Mouse (Mus musculus): ENCODE data around the gene Pigo. TPM values are rescaled to one million over a fixed set of nuclear protein-coding genes. Genes with fewer than 3 reads are reported as not detected.
"Not testable (repeated sequence)": the region's sequence is repeated elsewhere in the genome, so short reads cannot be mapped to it uniquely, and the experiment has no call there.

The Pigo gene
- polyA plus RNA-seq, 1 experiment from 2014 or later = 19.2 TPM

GRCm38 (mm10) chr4:42999451-43000140, 26.0 kb downstream of the Pigo start:
- peak overlapping the region; percentile 99 for H3K27ac ChIP-seq
- peak; percentile 44; the same call in 1 of the 2 replicates for TF ChIP-seq CTCF (IDR thresholded peaks at IDR 0.05; ENCODE audit: low read depth)
- ATAC-seq (replicated peaks; ENCODE audit: low FRiP score, low read depth) (peak; percentile 78), DNase-seq (ENCODE audit: low spot score) (peak; percentile 83)
- peak overlapping the region; percentile 96 for H3K9ac ChIP-seq (ENCODE audit: low read depth, low read length)
- peak overlapping the region; percentile 56 for H3K4me2 ChIP-seq (ENCODE audit: low read length)
- no peaks in the 10 kb centered on the region for H3K9me3 ChIP-seq (replicated peaks; ENCODE audit: low read length)
- H3K27me3 ChIP-seq (ENCODE audit: insufficient read depth, low read length) = no peaks in the 10 kb centered on the region
- under 1% methylated on average over 40 of the region's 51 CpGs for whole genome bisulfite sequencing
- H3K4me3 ChIP-seq (replicated peaks; ENCODE audit: low read depth, low read length) = peak overlapping the region; percentile 67
- peaks cover 7% of the 10 kb centered on the region; the same call in 1 of the 2 replicates for H3K36me3 ChIP-seq (ENCODE audit: insufficient read depth, low read length)
- peaks cover 15% of the 10 kb centered on the region for H3K4me1 ChIP-seq (replicated peaks; ENCODE audit: insufficient read depth, low read length)

- no peak for TF ChIP-seq CTCF (IDR thresholded peaks at IDR 0.05; ENCODE audit: low read depth)
- Histone ChIP-seq H3K9me3 (replicated peaks; ENCODE audit: low read length) (no peaks in the 10 kb centered on the region), H3K4me2 (ENCODE audit: low read length) (peak overlapping the region; percentile 56), H3K4me3 (replicated peaks; ENCODE audit: low read depth, low read length) (0 out of 2 replicates have a peak overlapping the region, but pooled peaks have one; percentile 67), H3K9ac (ENCODE audit: low read depth, low read length) (0 out of 2 replicates have a peak overlapping the region, but pooled peaks have one; percentile 96), H3K27ac (no peak overlapping the region), H3K4me1 (replicated peaks; ENCODE audit: insufficient read depth, low read length) (peaks cover 15% of the 10 kb centered on the region), H3K36me3 (ENCODE audit: insufficient read depth, low read length) (peaks cover 22% of the 10 kb centered on the region), H3K27me3 (ENCODE audit: insufficient read depth, low read length) (no peaks in the 10 kb centered on the region)
- WGBS = 47% methylated on average over 2 of the region's 2 CpGs
- DNase-seq (ENCODE audit: low spot score) (no peak), ATAC-seq (replicated peaks; ENCODE audit: low FRiP score, low read depth) (no peak)
Observed at GRCm38 (mm10) chr4:42998022-42998421, 27.6 kb downstream of the Pigo start.

- H3K27me3 ChIP-seq (ENCODE audit: insufficient read depth, low read length) = no peaks in the 10 kb centered on the region
- no peak for DNase-seq (ENCODE audit: low spot score)
- peaks cover 81% of the 10 kb centered on the region for H3K36me3 ChIP-seq (ENCODE audit: insufficient read depth, low read length)
- H3K4me3 ChIP-seq (replicated peaks; ENCODE audit: low read depth, low read length) = no peak overlapping the region
- TF ChIP-seq CTCF (IDR thresholded peaks at IDR 0.05; ENCODE audit: low read depth) = peak; percentile 42
- ATAC-seq (replicated peaks; ENCODE audit: low FRiP score, low read depth) = no peak
- no peak overlapping the region for H3K4me2 ChIP-seq (ENCODE audit: low read length)
- H3K4me1 ChIP-seq (replicated peaks; ENCODE audit: insufficient read depth, low read length) = no peaks in the 10 kb centered on the region
- H3K9me3 ChIP-seq (replicated peaks; ENCODE audit: low read length) = no peaks in the 10 kb centered on the region
- H3K27ac ChIP-seq = no peak overlapping the region
- 81% methylated on average over 1 of the region's 1 CpGs for WGBS
- no peak overlapping the region for H3K9ac ChIP-seq (ENCODE audit: low read depth, low read length)
Observed at GRCm38 (mm10) chr4:42988296-42988695, 37.3 kb downstream of the Pigo start.

- not testable (repeated sequence) for H3K9ac ChIP-seq (ENCODE audit: low read depth, low read length); ATAC-seq (replicated peaks; ENCODE audit: low FRiP score, low read depth); H3K9me3 ChIP-seq (replicated peaks; ENCODE audit: low read length); DNase-seq (ENCODE audit: low spot score); H3K27me3 ChIP-seq (ENCODE audit: insufficient read depth, low read length); H3K27ac ChIP-seq; H3K4me3 ChIP-seq (replicated peaks; ENCODE audit: low read depth, low read length); H3K4me1 ChIP-seq (replicated peaks; ENCODE audit: insufficient read depth, low read length); H3K4me2 ChIP-seq (ENCODE audit: low read length)
- peaks cover 40% of the 10 kb centered on the region for H3K36me3 ChIP-seq (ENCODE audit: insufficient read depth, low read length)
- WGBS = 85% methylated on average over 7 of the region's 8 CpGs
Observed at GRCm38 (mm10) chr4:42980467-42980866, 45.2 kb downstream of the Pigo start.

- DNase-seq (ENCODE audit: low spot score) = no peak
- no peak overlapping the region for H3K9ac ChIP-seq (ENCODE audit: low read depth, low read length)
- H3K4me1 ChIP-seq (replicated peaks; ENCODE audit: insufficient read depth, low read length) = no peaks in the 10 kb centered on the region
- H3K27me3 ChIP-seq (ENCODE audit: insufficient read depth, low read length) = no peaks in the 10 kb centered on the region
- no peak overlapping the region for H3K27ac ChIP-seq
- no peak overlapping the region for H3K4me3 ChIP-seq (replicated peaks; ENCODE audit: low read depth, low read length)
- TF ChIP-seq CTCF (IDR thresholded peaks at IDR 0.05; ENCODE audit: low read depth) = peak; percentile 33; the same call in 1 of the 2 replicates
- no peaks in the 10 kb centered on the region for H3K9me3 ChIP-seq (replicated peaks; ENCODE audit: low read length)
- H3K36me3 ChIP-seq (ENCODE audit: insufficient read depth, low read length) = peaks cover 21% of the 10 kb centered on the region; the same call in 1 of the 2 replicates
- 93% methylated on average over 4 of the region's 4 CpGs for WGBS
- no peak overlapping the region for H3K4me2 ChIP-seq (ENCODE audit: low read length)
- no peak for ATAC-seq (replicated peaks; ENCODE audit: low FRiP score, low read depth)
Observed at GRCm38 (mm10) chr4:42978062-42978461, 47.6 kb downstream of the Pigo start.

GRCm38 (mm10) chr4:42973868-42974267, 51.8 kb downstream of the Pigo start:
- no peak overlapping the region for H3K27ac ChIP-seq
- WGBS = 81% methylated on average over 5 of the region's 5 CpGs

More at GRCm38 (mm10) chr4:42973868-42974267, 51.8 kb downstream of the Pigo start:
- Histone ChIP-seq H3K9ac (ENCODE audit: low read depth, low read length) (no peak overlapping the region), H3K4me1 (replicated peaks; ENCODE audit: insufficient read depth, low read length) (no peaks in the 10 kb centered on the region), H3K9me3 (replicated peaks; ENCODE audit: low read length) (no peaks in the 10 kb centered on the region), H3K36me3 (ENCODE audit: insufficient read depth, low read length) (0 out of 2 replicates have a peak, but pooled peaks cover 4% of the 10 kb centered on the region), H3K4me2 (ENCODE audit: low read length) (no peak overlapping the region), H3K4me3 (replicated peaks; ENCODE audit: low read depth, low read length) (no peak overlapping the region), H3K27me3 (ENCODE audit: insufficient read depth, low read length) (no peaks in the 10 kb centered on the region)
- ATAC-seq (replicated peaks; ENCODE audit: low FRiP score, low read depth) = no peak
- TF ChIP-seq CTCF (IDR thresholded peaks at IDR 0.05; ENCODE audit: low read depth) = no peak
- DNase-seq (ENCODE audit: low spot score) = no peak
